Mouse (Mus musculus) limb, embryonic 12.5 days (tissue): Measurements from ENCODE around the gene Adm2. TPM values are rescaled to one million over a fixed set of nuclear protein-coding genes. Genes with fewer than 3 reads are reported as not detected.

Experiments
- ATAC-seq: fragments of 200-750 bp; cut with Nextera tagmentation; 2 replicates; pipeline ENCODE4 v1.8.0; 2017; ENCODE audit warnings: low read depth, moderate TSS enrichment; ENCODE audit not compliant: insufficient number of reproducible peaks, insufficient read depth, low FRiP score, low TSS enrichment
- H3K27ac ChIP-seq: fragments of 300-500 bp; sonication (generic); 2 replicates; pipeline ENCODE4 v1.5.1; 2016; ENCODE audit warnings: mild to moderate bottlenecking, moderate library complexity
- H3K27me3 ChIP-seq: fragments of 300-500 bp; sonication (generic); 2 replicates; pipeline ENCODE4 v1.6.1; 2016; ENCODE audit warnings: mild to moderate bottlenecking, moderate library complexity
- H3K36me3 ChIP-seq: fragments of 300-500 bp; sonication (generic); 2 replicates; pipeline ENCODE4 v1.6.1; 2016; ENCODE audit warnings: mild to moderate bottlenecking, moderate library complexity
- H3K4me1 ChIP-seq: fragments of 300-500 bp; sonication (generic); replicated peaks from 2 replicates; pipeline ENCODE4 v1.6.1; 2016
- H3K4me2 ChIP-seq: fragments of 300-500 bp; sonication (generic); 2 replicates; pipeline ENCODE4 v1.6.1; 2016; ENCODE audit warnings: mild to moderate bottlenecking, moderate library complexity
- H3K4me3 ChIP-seq: fragments of 300-500 bp; sonication (generic); replicated peaks from 2 replicates; pipeline ENCODE4 v1.5.1; 2016; ENCODE audit warnings: mild to moderate bottlenecking
- H3K9ac ChIP-seq: fragments of 300-500 bp; sonication (generic); replicated peaks from 2 replicates; pipeline ENCODE4 v1.6.1; 2016; ENCODE audit warnings: mild to moderate bottlenecking, moderate library complexity
- H3K9me3 ChIP-seq: fragments of 300-500 bp; sonication (generic); 2 replicates; pipeline ENCODE4 v1.6.1; 2016; ENCODE audit warnings: mild to moderate bottlenecking, moderate library complexity
- WGBS: fragments of 180-500 bp; shearing (Covaris S2); methylation state at CpG from one replicate; pipeline ENCODE4 v1.1.7; 2016; 5-methylcytosine and 5-hydroxymethylcytosine counted together
- polyA plus RNA-seq: library from polyadenylated mRNA; unstranded; fragments of >200 nt; fragmentation: Nextera tagmentation; extraction: Ambion mirVana; gene quantifications from 2 replicates; pipeline ENCODE4 v1.2.1, GENCODE M21; 2016

Adm2 gene
- polyA plus RNA-seq, 1 experiment from 2014 or later = 0.16 TPM

GRCm38 (mm10) chr15:89309962-89310498, 12.5 kb upstream of the Adm2 start:
- ATAC-seq = no peak
- Histone ChIP-seq H3K9me3 (no peaks in the 10 kb centered on the region), H3K36me3 (peaks cover 30% of the 10 kb centered on the region), H3K27me3 (no peaks in the 10 kb centered on the region), H3K4me2 (no peak overlapping the region), H3K4me1 (peaks cover 20% of the 10 kb centered on the region), H3K4me3 (no peak overlapping the region), H3K27ac (no peak overlapping the region), H3K9ac (no peak overlapping the region)
- 82% methylated on average over 6 of the region's 6 CpGs for WGBS

- no peaks in the 10 kb centered on the region; the same call in 1 of the 2 replicates for H3K36me3 ChIP-seq
- no peaks in the 10 kb centered on the region for H3K9me3 ChIP-seq
- H3K27ac ChIP-seq = no peak overlapping the region
- ATAC-seq = no peak
- H3K9ac ChIP-seq = peak overlapping the region; percentile 19; the same call in 1 of the 2 replicates
- H3K4me1 ChIP-seq = peaks cover 20% of the 10 kb centered on the region
- H3K27me3 ChIP-seq = no peaks in the 10 kb centered on the region
- WGBS = 72% methylated on average over 4 of the region's 4 CpGs
- peak overlapping the region; percentile 92 for H3K4me2 ChIP-seq
- H3K4me3 ChIP-seq = peak overlapping the region; percentile 71
Observed at GRCm38 (mm10) chr15:89313359-89313758, 9.2 kb upstream of the Adm2 start.

- no peak for ATAC-seq
- H3K27ac ChIP-seq = no peak overlapping the region
- H3K4me2 ChIP-seq = peak overlapping the region; percentile 92
- no peaks in the 10 kb centered on the region for H3K36me3 ChIP-seq
- H3K27me3 ChIP-seq = no peaks in the 10 kb centered on the region
- H3K9me3 ChIP-seq = no peaks in the 10 kb centered on the region
- H3K4me1 ChIP-seq = peaks cover 20% of the 10 kb centered on the region
- WGBS = 41% methylated on average over 3 of the region's 3 CpGs
- H3K9ac ChIP-seq = peak overlapping the region; percentile 75
- H3K4me3 ChIP-seq = peak overlapping the region; percentile 71
Observed at GRCm38 (mm10) chr15:89314107-89314506, 8.4 kb upstream of the Adm2 start.

- under 1% methylated on average over 58 of the region's 58 CpGs for WGBS
- Histone ChIP-seq H3K4me3 (peak overlapping the region; percentile 71), H3K4me2 (peak overlapping the region; percentile 92), H3K27me3 (no peaks in the 10 kb centered on the region), H3K9me3 (no peaks in the 10 kb centered on the region), H3K36me3 (no peaks in the 10 kb centered on the region), H3K9ac (peak overlapping the region; percentile 75), H3K4me1 (peaks cover 20% of the 10 kb centered on the region), H3K27ac (no peak overlapping the region)
- peak; percentile 39 for ATAC-seq
Observed at GRCm38 (mm10) chr15:89314511-89315189, 7.9 kb upstream of the Adm2 start.

GRCm38 (mm10) chr15:89315190-89315731, 7.3 kb upstream of the Adm2 start, which contains the start of gene Sbf1:
Gene Sbf1 (minus strand): TSS chr15:89315311.
- ATAC-seq = peak; percentile 99
- H3K36me3 ChIP-seq = no peaks in the 10 kb centered on the region
- peaks cover 20% of the 10 kb centered on the region for H3K4me1 ChIP-seq
- H3K27ac ChIP-seq = peak within 1 kb of the TSS; percentile 53
- peak within 1 kb of the TSS; percentile 71 for H3K4me3 ChIP-seq
- H3K9ac ChIP-seq = peak within 1 kb of the TSS; percentile 75
- no peaks in the 10 kb centered on the region for H3K9me3 ChIP-seq
- H3K27me3 ChIP-seq = no peaks in the 10 kb centered on the region
- WGBS = under 1% methylated on average over 37 of the region's 37 CpGs
- H3K4me2 ChIP-seq = peak within 1 kb of the TSS; percentile 92

GRCm38 (mm10) chr15:89316146-89316545, 6.4 kb upstream of the Adm2 start:
- 69% methylated on average over 11 of the region's 11 CpGs for WGBS
- no peak overlapping the region for H3K4me3 ChIP-seq
- no peak overlapping the region for H3K9ac ChIP-seq
- no peak overlapping the region for H3K4me2 ChIP-seq
- H3K9me3 ChIP-seq = no peaks in the 10 kb centered on the region
- H3K36me3 ChIP-seq = no peaks in the 10 kb centered on the region
- ATAC-seq = no peak
- peaks cover 20% of the 10 kb centered on the region for H3K4me1 ChIP-seq
- H3K27me3 ChIP-seq = peaks cover 6% of the 10 kb centered on the region
- no peak overlapping the region for H3K27ac ChIP-seq

- no peak overlapping the region for H3K9ac ChIP-seq
- 80% methylated on average over 8 of the region's 8 CpGs for WGBS
Observed at GRCm38 (mm10) chr15:89321264-89321663, 1.3 kb upstream of the Adm2 start.

GRCm38 (mm10) chr15:89323656-89324055, 1.1 kb downstream of the Adm2 start:
- Histone ChIP-seq H3K27ac (no peak overlapping the region), H3K9me3 (no peaks in the 10 kb centered on the region), H3K4me1 (peaks cover 9% of the 10 kb centered on the region), H3K9ac (no peak overlapping the region), H3K4me2 (no peak overlapping the region), H3K36me3 (no peaks in the 10 kb centered on the region), H3K4me3 (no peak overlapping the region), H3K27me3 (peaks cover 32% of the 10 kb centered on the region)
- ATAC-seq = no peak
- 90% methylated on average over 4 of the region's 4 CpGs for WGBS

More at GRCm38 (mm10) chr15:89321264-89321663, 1.3 kb upstream of the Adm2 start:
- H3K9me3 ChIP-seq = no peaks in the 10 kb centered on the region
- ATAC-seq = no peak
- no peak overlapping the region for H3K27ac ChIP-seq
- H3K4me1 ChIP-seq = peaks cover 9% of the 10 kb centered on the region
- peaks cover 32% of the 10 kb centered on the region for H3K27me3 ChIP-seq
- H3K4me3 ChIP-seq = no peak overlapping the region
- no peak overlapping the region for H3K4me2 ChIP-seq
- no peaks in the 10 kb centered on the region for H3K36me3 ChIP-seq

- H3K36me3 ChIP-seq = no peaks in the 10 kb centered on the region
- H3K4me3 ChIP-seq = no peak overlapping the region
- no peak overlapping the region for H3K27ac ChIP-seq
- 53% methylated on average over 5 of the region's 5 CpGs for WGBS
- H3K4me1 ChIP-seq = peaks cover 9% of the 10 kb centered on the region
- peaks cover 24% of the 10 kb centered on the region for H3K27me3 ChIP-seq
- no peak overlapping the region for H3K4me2 ChIP-seq
- ATAC-seq = no peak
- H3K9me3 ChIP-seq = no peaks in the 10 kb centered on the region
- no peak overlapping the region for H3K9ac ChIP-seq
Observed at GRCm38 (mm10) chr15:89326441-89326840, 3.9 kb downstream of the Adm2 start.

- no peak for ATAC-seq
- H3K27ac ChIP-seq = no peak within 1 kb of the TSS
- no peak within 1 kb of the TSS for H3K4me3 ChIP-seq
- H3K9me3 ChIP-seq = no peaks in the 10 kb centered on the region
- no peak within 1 kb of the TSS for H3K4me2 ChIP-seq
- H3K4me1 ChIP-seq = no peaks in the 10 kb centered on the region
- 86% methylated on average over 7 of the region's 7 CpGs for WGBS
- no peak within 1 kb of the TSS for H3K9ac ChIP-seq
- no peaks in the 10 kb centered on the region for H3K27me3 ChIP-seq
- no peaks in the 10 kb centered on the region for H3K36me3 ChIP-seq
Observed at GRCm38 (mm10) chr15:89334271-89334670, 11.8 kb downstream of the Adm2 start, which contains the start of gene Miox. Gene Miox (plus strand): TSS chr15:89334398.

- Histone ChIP-seq H3K9ac (no peak overlapping the region), H3K4me3 (no peak overlapping the region), H3K36me3 (no peaks in the 10 kb centered on the region), H3K27ac (no peak overlapping the region), H3K27me3 (no peaks in the 10 kb centered on the region), H3K9me3 (no peaks in the 10 kb centered on the region), H3K4me2 (no peak overlapping the region), H3K4me1 (no peaks in the 10 kb centered on the region)
- WGBS = 82% methylated on average over 17 of the region's 17 CpGs
- no peak for ATAC-seq
Observed at GRCm38 (mm10) chr15:89334774-89335537, 12.4 kb downstream of the Adm2 start.
